Mouse (Mus musculus) MEL (cell line): Measurements from ENCODE around the gene Brms1. TPM values are rescaled to one million over a fixed set of nuclear protein-coding genes. Genes with fewer than 3 reads are reported as not detected.

ENCODE experiments used
- DNase-seq: peaks from one replicate; pipeline ENCODE4 v3.0.0; 2011; ENCODE audit warnings: low read depth, low spot score
- H3K27ac ChIP-seq: 2 replicates; pipeline ENCODE4 v1.5.1; 2012; ENCODE audit warnings: low read depth, mild to moderate bottlenecking, control low read depth, low read length, moderate library complexity; ENCODE audit not compliant: control insufficient read depth
- H3K27me3 ChIP-seq, 2 experiments: fragments of 150-350 bp in 1 of 2; sonication (generic) in 1 of 2; 2 replicates each; pipeline ENCODE4 v1.6.1; 2012; ENCODE audit warnings: low read length in 2 of 2, mild to moderate bottlenecking in 2 of 2, improper control_type of control experiment in 1 of 2, moderate library complexity in 1 of 2; ENCODE audit not compliant: insufficient read depth in 2 of 2, control insufficient read depth in 1 of 2
- H3K36me3 ChIP-seq, 2 experiments: 2 replicates each; pipeline ENCODE4 v1.6.1; 2012 to 2014; ENCODE audit warnings: low read length in 2 of 2, improper control_type of control experiment in 1 of 2, inconsistent platforms in 1 of 2, mild to moderate bottlenecking in 1 of 2; ENCODE audit not compliant: insufficient read depth in 2 of 2, control insufficient read depth in 1 of 2
- H3K4me1 ChIP-seq, 2 experiments: fragments of 150-350 bp in 1 of 2; sonication (generic) in 1 of 2; 2 replicates each; pipeline ENCODE4 v1.6.1; 2012; ENCODE audit warnings: low read length in 2 of 2, improper control_type of control experiment in 1 of 2, mild to moderate bottlenecking in 1 of 2; ENCODE audit not compliant: insufficient read depth in 2 of 2, control insufficient read depth in 1 of 2
- H3K4me3 ChIP-seq, 2 experiments: fragments of 150-350 bp in 1 of 2; sonication (generic) in 1 of 2; 2 replicates each; pipeline ENCODE4 v1.5.1; 2012; ENCODE audit warnings: low read depth in 2 of 2, low read length in 2 of 2, mild to moderate bottlenecking in 2 of 2, moderate library complexity in 2 of 2, control low read depth in 1 of 2, improper control_type of control experiment in 1 of 2; ENCODE audit not compliant: control insufficient read depth in 1 of 2, insufficient read depth in 1 of 2
- H3K79me2 ChIP-seq: 2 replicates; pipeline ENCODE4 v1.6.1; 2012; ENCODE audit warnings: mild to moderate bottlenecking, low read length, moderate library complexity; ENCODE audit not compliant: control insufficient read depth, poor library complexity, insufficient read depth
- H3K9ac ChIP-seq: 2 replicates; pipeline ENCODE4 v1.6.1; 2012; ENCODE audit warnings: low read depth, mild to moderate bottlenecking, control low read depth, low read length, moderate library complexity; ENCODE audit not compliant: control insufficient read depth, poor library complexity, severe bottlenecking
- H3K9me3 ChIP-seq: fragments of 150-350 bp; sonication (generic); replicated peaks from 2 replicates; pipeline ENCODE4 v1.6.1; 2012; ENCODE audit warnings: mild to moderate bottlenecking, low read length, improper control_type of control experiment, moderate library complexity; ENCODE audit not compliant: insufficient read depth
- BHLHE40 ChIP-seq: IDR thresholded peaks from 2 replicates; pipeline ENCODE4 v1.6.1; 2012; ENCODE audit warnings: low read depth, mild to moderate bottlenecking, inconsistent platforms, low read length, improper control_type of control experiment, borderline replicate concordance
- CTCF ChIP-seq, 3 experiments: IDR thresholded peaks in 2 of 3; conservative IDR thresholded peaks in 1 of 3; 2 replicates each; pipeline ENCODE4 v1.5.1; 2011 to 2012; ENCODE audit warnings: low read length in 3 of 3, low read depth in 2 of 3, mild to moderate bottlenecking in 2 of 3, improper control_type of control experiment in 1 of 3, inconsistent platforms in 1 of 3, mixed read lengths in 1 of 3, moderate library complexity in 1 of 3; ENCODE audit not compliant: control insufficient read depth in 1 of 3, insufficient read depth in 1 of 3, poor library complexity in 1 of 3, severe bottlenecking in 1 of 3
- ELF1 ChIP-seq: IDR thresholded peaks from 2 replicates; pipeline ENCODE4 v1.6.1; 2014; ENCODE audit warnings: low read depth, mild to moderate bottlenecking, inconsistent platforms, low read length, improper control_type of control experiment, moderate library complexity
- EP300 ChIP-seq, 2 experiments: IDR thresholded peaks; 2 replicates each; pipeline ENCODE4 v1.6.1; 2011; ENCODE audit warnings: improper control_type of control experiment in 2 of 2, low read length in 2 of 2, low read depth in 1 of 2, mild to moderate bottlenecking in 1 of 2
- ETS1 ChIP-seq: IDR thresholded peaks from 2 replicates; pipeline ENCODE4 v1.6.1; 2012; ENCODE audit warnings: low read depth, mild to moderate bottlenecking, inconsistent platforms, low read length, improper control_type of control experiment, moderate library complexity
- GABPA ChIP-seq: IDR thresholded peaks from 2 replicates; pipeline ENCODE4 v1.6.1; 2012; ENCODE audit warnings: low read depth, mild to moderate bottlenecking, inconsistent platforms, low read length, improper control_type of control experiment, moderate library complexity
- GATA1 ChIP-seq: IDR thresholded peaks from 2 replicates; pipeline ENCODE4 v1.6.1; 2011; ENCODE audit warnings: low read depth, low read length, improper control_type of control experiment
- HCFC1 ChIP-seq: IDR thresholded peaks from 2 replicates; pipeline ENCODE4 v1.6.1; 2012; ENCODE audit warnings: low read depth, mild to moderate bottlenecking, inconsistent platforms, low read length, improper control_type of control experiment, moderate library complexity
- KAT2A ChIP-seq: conservative IDR thresholded peaks from 2 replicates; pipeline ENCODE4 v1.6.1; 2012; ENCODE audit warnings: low read depth, low read length, improper control_type of control experiment, inconsistent platforms
- MAX ChIP-seq: IDR thresholded peaks from 2 replicates; pipeline ENCODE4 v1.6.1; 2011; ENCODE audit warnings: low read length, improper control_type of control experiment
- MAZ ChIP-seq: IDR thresholded peaks from 2 replicates; pipeline ENCODE4 v1.6.1; 2012; ENCODE audit warnings: low read depth, mild to moderate bottlenecking, inconsistent platforms, low read length, improper control_type of control experiment
- MYC ChIP-seq: IDR thresholded peaks from 2 replicates; pipeline ENCODE4 v1.6.1; 2011; ENCODE audit warnings: low read depth, mild to moderate bottlenecking, low read length, improper control_type of control experiment, moderate library complexity
- NELFE ChIP-seq: IDR thresholded peaks from 2 replicates; pipeline ENCODE4 v1.6.1; 2011; ENCODE audit warnings: low read depth, low read length, improper control_type of control experiment
- POLR2AphosphoS2 ChIP-seq: IDR thresholded peaks from 2 replicates; pipeline ENCODE4 v1.6.1; 2011; ENCODE audit warnings: low read length, improper control_type of control experiment
- POLR2AphosphoS5 ChIP-seq: IDR thresholded peaks from 2 replicates; pipeline ENCODE4 v1.6.1; 2012; ENCODE audit warnings: low read depth, borderline replicate concordance, mild to moderate bottlenecking, inconsistent platforms, low read length, moderate library complexity, mixed read lengths
- RAD21 ChIP-seq: IDR thresholded peaks from 2 replicates; pipeline ENCODE4 v1.6.1; 2011; ENCODE audit warnings: mild to moderate bottlenecking, low read depth, low read length, improper control_type of control experiment
- SMC3 ChIP-seq: IDR thresholded peaks from 2 replicates; pipeline ENCODE4 v1.6.1; 2011; ENCODE audit warnings: low read depth, low read length, improper control_type of control experiment
- TAL1 ChIP-seq: IDR thresholded peaks from 2 replicates; pipeline ENCODE4 v1.6.1; 2012; ENCODE audit warnings: mild to moderate bottlenecking, inconsistent platforms, low read length, moderate library complexity, mixed read lengths
- UBTF ChIP-seq: IDR thresholded peaks from 2 replicates; pipeline ENCODE4 v1.6.1; 2012; ENCODE audit warnings: low read depth, mild to moderate bottlenecking, inconsistent platforms, low read length, improper control_type of control experiment, moderate library complexity, borderline replicate concordance; ENCODE audit not compliant: insufficient read depth
- ZC3H11A ChIP-seq: IDR thresholded peaks from 2 replicates; pipeline ENCODE4 v1.6.1; 2012; ENCODE audit warnings: low read depth, mild to moderate bottlenecking, inconsistent platforms, low read length, improper control_type of control experiment
- ZMIZ1 ChIP-seq: IDR thresholded peaks from 2 replicates; pipeline ENCODE4 v1.6.1; 2012; ENCODE audit warnings: low read depth, mild to moderate bottlenecking, inconsistent platforms, low read length, improper control_type of control experiment, moderate library complexity
- ZNF384 ChIP-seq: IDR thresholded peaks from 2 replicates; pipeline ENCODE4 v1.6.1; 2012; ENCODE audit warnings: low read depth, mild to moderate bottlenecking, inconsistent platforms, low read length, improper control_type of control experiment
- polyA plus RNA-seq, 2 experiments: library from polyadenylated mRNA; stranded (reverse) in 1 of 2; unstranded in 1 of 2; fragments of >175 nt in 1 of 2; fragments of >200 nt in 1 of 2; gene quantifications; 2 replicates each; pipeline versions ENCODE4 v1.2.1 to v1.2.4; 2012; ENCODE audit warnings: low replicate concordance in 2 of 2, low read depth in 1 of 2; ENCODE audit not compliant: insufficient read length in 2 of 2, insufficient read depth in 1 of 2, missing spikeins in 1 of 2
- total RNA-seq: library from RNA; depleted of rRNA; stranded (reverse); fragments of 300-350 nt; gene quantifications from 2 replicates; pipeline ENCODE4 v1.2.3, GENCODE M21; 2012

Gene Brms1
- total and polyA plus RNA-seq, 3 experiments: 29.6 to 78.6 TPM; not detected in 1

- peaks cover 0 to 10% of the 10 kb centered on the region in 2 experiments for H3K27me3 ChIP-seq
Observed at GRCm38 (mm10) chr19:4999445-5000140, 41.6 kb upstream of the Brms1 start.

GRCm38 (mm10) chr19:5001666-5002406 lies 39.3 kb upstream of the Brms1 start:
- TF ChIP-seq SMC3 (peak; percentile 88), KAT2A (no peak), CTCF (IDR thresholded peaks at IDR 0.05 in 2 of 3, conservative IDR thresholded peaks at IDR 0.05 in 1 of 3; ENCODE audit: control insufficient read depth in 1 of 3, insufficient read depth in 1 of 3, low read depth in 2 of 3, low read length in 3 of 3, poor library complexity in 1 of 3, severe bottlenecking in 1 of 3) (peak; percentile 82 to 97 (median 86)), GATA1 (0 out of 2 replicates have a peak, but pooled peaks have one; percentile 8), GABPA (no peak), HCFC1 (no peak), ZC3H11A (peak; percentile 72), RAD21 (peak; percentile 84)

More at GRCm38 (mm10) chr19:4999445-5000140, 41.6 kb upstream of the Brms1 start:
- Histone ChIP-seq H3K4me3 (no peak overlapping the region), H3K36me3 (no peaks in the 10 kb centered on the region), H3K79me2 (no peaks in the 10 kb centered on the region), H3K9me3 (no peaks in the 10 kb centered on the region), H3K9ac (no peak overlapping the region), H3K4me1 (no peaks in the 10 kb centered on the region), H3K27ac (no peak overlapping the region)
- no peak for DNase-seq
- TF ChIP-seq POLR2AphosphoS5: no peak
- no peak for TF ChIP-seq ZNF384
- TF ChIP-seq POLR2AphosphoS2: no peak
- TF ChIP-seq MAZ: no peak
- TF ChIP-seq ETS1: no peak
- no peak for TF ChIP-seq MAX
- no peak for TF ChIP-seq MYC
- TF ChIP-seq EP300 (IDR thresholded peaks at IDR 0.05; ENCODE audit: low read depth in 1 of 2, low read length in 2 of 2): no peak
- no peak for TF ChIP-seq UBTF
- no peak for TF ChIP-seq ZMIZ1
- no peak for TF ChIP-seq RAD21
- no peak for TF ChIP-seq BHLHE40
- no peak for TF ChIP-seq ELF1
- TF ChIP-seq NELFE: no peak
- no peak for TF ChIP-seq ZC3H11A
- TF ChIP-seq GABPA: no peak
- TF ChIP-seq GATA1: no peak
- TF ChIP-seq SMC3: no peak
- TF ChIP-seq TAL1: no peak

More at GRCm38 (mm10) chr19:5001666-5002406, 39.3 kb upstream of the Brms1 start:
- Histone ChIP-seq H3K4me1 (no peaks in the 10 kb centered on the region), H3K79me2 (no peaks in the 10 kb centered on the region), H3K27me3 (peaks cover 0 to 13% of the 10 kb centered on the region in 2 experiments), H3K36me3 (no peaks in the 10 kb centered on the region), H3K4me3 (no peak overlapping the region), H3K27ac (no peak overlapping the region), H3K9me3 (no peaks in the 10 kb centered on the region), H3K9ac (no peak overlapping the region)
- DNase-seq: peak; percentile 77
